ENCODE assay signal across 15 mouse cellular contexts in genomic region chr8:61736117-61736516, GRCm38 (mm10).
DNase-seq lines count a peak whose midpoint lies in the region; ATAC-seq lines count a peak whose summit lies in the region.
"Had no signal": no experiment of that assay in that cellular context is flagged by ENCODE, and none has a peak within 500 bp of the region (broad histone marks: within the 10 kb centered on the region; RNA-seq: fewer than 3 reads in every experiment).

No protein-coding gene starts in this region.

- no peak for ATAC-seq in erythroblast, adult 5-6 weeks (replicated peaks; ENCODE audit: low FRiP score, poor library complexity, severe bottlenecking)

- DNase-seq in embryo, embryonic 10 days (ENCODE audit: low spot score): peak; percentile 41
- no peak for DNase-seq in embryo, embryonic 10.5 days (ENCODE audit: low spot score)
- DNase-seq in kidney, adult 9 months: peak; percentile 6
- no peak for DNase-seq in kidney, adult 8-10 months
- DNase-seq in 3T3-L1 (ENCODE audit: low read depth, low spot score) (peak; percentile 37), ZHBTc4 (ENCODE audit: low read depth, low spot score) (peak; percentile 28)
- no peak for DNase-seq in spleen, adult 12 weeks (ENCODE audit: low spot score)
- DNase-seq: adrenal gland, adult 8-10 months; B cell, adult 2 months; cerebellum, postnatal 25 days; kidney, adult 18-20 months; layer of hippocampus, adult 9-11 months; lung, adult 18-20 months; spleen, adult 18-20 months had no signal

Comparison
In these comparisons a context has a peak if more than half of its experiments do, and no peak if none do; other contexts are left out.
1. DNase-seq: peak in embryo, embryonic 10 days (single experiment), kidney, adult 9 months (single experiment), 3T3-L1 (single experiment) and ZHBTc4 (single experiment); none in embryo, embryonic 10.5 days (single experiment), kidney, adult 8-10 months (0 of 2) and spleen, adult 12 weeks (single experiment).